Mouse (Mus musculus) ES-Bruce4 (cell line): ENCODE measurements around the gene Gprin1. TPM values are rescaled to one million over a fixed set of nuclear protein-coding genes. Genes with fewer than 3 reads are reported as not detected.
A peak's percentile ranks its signal among the peaks of the same experiment; 100 is the strongest.

Experiments
- H3K27ac ChIP-seq: 2 replicates; pipeline ENCODE4 v1.5.1; 2012; ENCODE audit warnings: low read length, inconsistent platforms; ENCODE audit not compliant: insufficient read depth
- H3K27me3 ChIP-seq: 2 replicates; pipeline ENCODE4 v1.6.1; 2012; ENCODE audit warnings: mild to moderate bottlenecking, low read length, inconsistent platforms; ENCODE audit not compliant: control insufficient read depth, poor library complexity, insufficient read depth, severe bottlenecking
- H3K36me3 ChIP-seq: 2 replicates; pipeline ENCODE4 v1.6.1; 2012; ENCODE audit warnings: inconsistent platforms, mild to moderate bottlenecking, low read length, moderate library complexity; ENCODE audit not compliant: control insufficient read depth, poor library complexity, insufficient read depth, severe bottlenecking
- H3K4me1 ChIP-seq: one replicate; pipeline ENCODE4 v1.8.1; 2011; ENCODE audit warnings: low read length; ENCODE audit not compliant: control insufficient read depth, insufficient read depth
- H3K4me3 ChIP-seq: 2 replicates; pipeline ENCODE4 v1.5.1; 2011; ENCODE audit warnings: low read depth, mild to moderate bottlenecking, low read length
- H3K9ac ChIP-seq: 2 replicates; pipeline ENCODE4 v1.6.1; 2012; ENCODE audit warnings: low read depth, mild to moderate bottlenecking, inconsistent platforms; ENCODE audit not compliant: poor library complexity, severe bottlenecking
- H3K9me3 ChIP-seq: replicated peaks from 2 replicates; pipeline ENCODE4 v1.6.1; 2012; ENCODE audit warnings: mild to moderate bottlenecking, low read length, inconsistent platforms; ENCODE audit not compliant: control insufficient read depth, poor library complexity, insufficient read depth, severe bottlenecking
- CTCF ChIP-seq: IDR thresholded peaks from one replicate; pipeline ENCODE4 v1.8.1; 2011; ENCODE audit warnings: low read depth, low read length
- EP300 ChIP-seq: IDR thresholded peaks from 2 replicates; pipeline ENCODE4 v1.6.1; 2011; ENCODE audit warnings: low read depth, low read length; ENCODE audit not compliant: insufficient read depth
- POLR2A ChIP-seq: IDR thresholded peaks from one replicate; pipeline ENCODE4 v1.8.1; 2011; ENCODE audit warnings: low read length; ENCODE audit not compliant: insufficient read depth
- polyA plus RNA-seq: library from polyadenylated mRNA; stranded (reverse); fragments of >200 nt; gene quantifications from 2 replicates; pipeline ENCODE4 v1.2.4, GENCODE M21; 2011; ENCODE audit warnings: low read depth; ENCODE audit not compliant: missing spikeins, insufficient read depth, insufficient read length

Gprin1 gene
- polyA plus RNA-seq, 1 experiment = not detected

DNA sequence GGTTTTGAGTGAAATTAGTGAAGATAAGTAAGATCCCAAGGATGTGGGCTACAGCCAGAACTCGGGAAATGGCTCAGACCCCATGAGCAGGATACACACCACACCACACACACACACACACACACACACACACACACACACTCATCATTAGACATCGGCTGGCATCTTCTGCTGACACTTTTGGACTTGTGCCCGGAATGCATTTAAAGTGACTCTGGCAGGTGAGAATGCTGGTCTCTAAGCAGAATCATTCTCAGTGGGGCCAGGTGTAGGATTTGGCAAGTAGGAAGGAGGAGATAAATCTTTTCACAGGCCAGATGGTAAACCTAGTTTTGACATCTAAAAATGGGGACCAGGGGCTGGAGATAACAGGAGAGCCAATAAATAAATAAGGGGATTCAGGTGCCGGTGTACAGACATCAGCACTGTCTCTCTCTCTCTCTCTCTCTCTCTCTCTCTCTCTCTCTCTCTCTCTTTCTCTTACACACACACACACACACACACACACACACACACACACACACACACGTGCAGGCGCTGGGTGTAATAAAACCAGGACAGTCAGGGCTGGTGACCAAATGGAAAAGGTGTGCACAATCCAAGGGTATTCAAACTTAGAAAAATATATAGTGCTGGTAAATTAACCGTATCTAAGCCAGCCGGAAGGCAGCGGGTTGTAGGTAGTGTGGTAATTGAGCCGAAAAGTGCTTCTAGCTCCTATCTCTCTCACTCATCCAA lies 7.6 kb upstream of the Gprin1 start:
- H3K27me3 ChIP-seq = no peaks in the 10 kb centered on the region
- H3K27ac ChIP-seq = no peak overlapping the region

DNA sequence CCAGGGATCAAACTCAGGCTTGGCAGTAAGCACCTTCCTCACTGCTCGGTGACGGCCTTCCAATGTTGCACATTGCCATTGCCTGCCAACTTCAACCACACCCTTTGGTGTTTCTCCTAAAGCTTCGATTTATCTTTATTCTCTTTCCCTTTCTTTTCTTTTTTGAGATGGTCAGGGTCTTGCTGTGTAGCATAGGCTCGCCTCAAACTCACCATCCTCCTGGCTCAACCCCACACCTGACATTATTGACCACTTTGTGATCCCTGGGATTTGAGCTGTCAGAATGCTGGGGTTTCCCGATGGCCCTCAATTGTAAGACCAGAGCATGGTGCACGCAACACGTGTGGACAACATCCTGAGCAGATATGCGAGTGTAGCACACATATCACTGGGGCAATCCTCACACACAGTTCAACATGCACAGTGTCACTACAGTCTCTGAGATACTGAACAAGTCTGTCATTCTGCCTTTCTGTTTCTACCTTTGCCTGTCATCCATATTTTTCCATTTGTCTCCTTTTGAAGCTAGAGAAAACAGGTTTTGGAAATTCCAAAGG lies 6.6 kb upstream of the Gprin1 start:
- Histone ChIP-seq H3K4me3 (no peak overlapping the region), H3K9me3 (no peaks in the 10 kb centered on the region), H3K27ac (no peak overlapping the region), H3K27me3 (no peaks in the 10 kb centered on the region), H3K9ac (no peak overlapping the region), H3K4me1 (no peaks in the 10 kb centered on the region), H3K36me3 (no peaks in the 10 kb centered on the region)
- TF ChIP-seq CTCF (no peak), EP300 (no peak), POLR2A (no peak)

More for the DNA sequence above, 7.6 kb upstream of the Gprin1 start:
- Histone ChIP-seq H3K9me3 (no peaks in the 10 kb centered on the region), H3K9ac (peak overlapping the region; percentile 14; the same call in 1 of the 2 replicates), H3K4me3 (peak overlapping the region; percentile 46), H3K4me1 (no peaks in the 10 kb centered on the region), H3K36me3 (no peaks in the 10 kb centered on the region)
- TF ChIP-seq EP300 = no peak
- TF ChIP-seq CTCF = no peak
- no peak for TF ChIP-seq POLR2A

DNA sequence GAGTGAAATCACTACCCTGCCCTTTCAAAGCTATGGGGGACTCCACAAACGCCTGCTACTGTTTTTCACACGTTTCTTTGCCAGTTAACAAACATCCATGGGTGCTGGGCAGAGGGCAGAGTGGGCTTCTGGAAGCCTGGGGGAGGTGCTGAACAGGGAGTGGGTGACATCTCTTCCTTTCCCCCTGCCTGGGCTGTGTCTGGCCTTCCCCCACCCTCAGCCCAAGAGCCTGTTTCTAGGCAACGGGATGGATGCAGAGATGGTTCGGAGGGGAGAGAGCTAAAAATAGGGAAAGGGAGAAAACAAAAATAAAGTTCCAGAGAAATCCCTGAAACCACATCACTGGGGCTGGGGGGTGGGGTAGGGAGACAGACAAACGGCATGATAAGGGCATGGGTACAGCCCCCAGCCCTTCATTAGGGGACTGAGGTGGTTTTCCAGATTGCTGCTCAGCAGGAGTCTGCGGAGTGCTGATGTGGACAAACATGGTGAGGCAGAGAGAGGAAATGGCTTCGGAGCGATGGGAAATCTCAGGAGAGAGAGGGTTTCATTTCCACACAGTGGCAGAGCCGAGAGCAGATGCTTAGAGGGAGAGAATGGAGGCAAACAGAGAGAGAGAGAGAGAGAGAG lies 5.6 kb upstream of the Gprin1 start:
- Histone ChIP-seq H3K4me1 (no peaks in the 10 kb centered on the region), H3K9ac (no peak overlapping the region), H3K27me3 (no peaks in the 10 kb centered on the region), H3K4me3 (no peak overlapping the region), H3K9me3 (no peaks in the 10 kb centered on the region), H3K36me3 (no peaks in the 10 kb centered on the region), H3K27ac (no peak overlapping the region)
- TF ChIP-seq POLR2A = no peak
- TF ChIP-seq EP300 = no peak
- TF ChIP-seq CTCF = no peak

DNA sequence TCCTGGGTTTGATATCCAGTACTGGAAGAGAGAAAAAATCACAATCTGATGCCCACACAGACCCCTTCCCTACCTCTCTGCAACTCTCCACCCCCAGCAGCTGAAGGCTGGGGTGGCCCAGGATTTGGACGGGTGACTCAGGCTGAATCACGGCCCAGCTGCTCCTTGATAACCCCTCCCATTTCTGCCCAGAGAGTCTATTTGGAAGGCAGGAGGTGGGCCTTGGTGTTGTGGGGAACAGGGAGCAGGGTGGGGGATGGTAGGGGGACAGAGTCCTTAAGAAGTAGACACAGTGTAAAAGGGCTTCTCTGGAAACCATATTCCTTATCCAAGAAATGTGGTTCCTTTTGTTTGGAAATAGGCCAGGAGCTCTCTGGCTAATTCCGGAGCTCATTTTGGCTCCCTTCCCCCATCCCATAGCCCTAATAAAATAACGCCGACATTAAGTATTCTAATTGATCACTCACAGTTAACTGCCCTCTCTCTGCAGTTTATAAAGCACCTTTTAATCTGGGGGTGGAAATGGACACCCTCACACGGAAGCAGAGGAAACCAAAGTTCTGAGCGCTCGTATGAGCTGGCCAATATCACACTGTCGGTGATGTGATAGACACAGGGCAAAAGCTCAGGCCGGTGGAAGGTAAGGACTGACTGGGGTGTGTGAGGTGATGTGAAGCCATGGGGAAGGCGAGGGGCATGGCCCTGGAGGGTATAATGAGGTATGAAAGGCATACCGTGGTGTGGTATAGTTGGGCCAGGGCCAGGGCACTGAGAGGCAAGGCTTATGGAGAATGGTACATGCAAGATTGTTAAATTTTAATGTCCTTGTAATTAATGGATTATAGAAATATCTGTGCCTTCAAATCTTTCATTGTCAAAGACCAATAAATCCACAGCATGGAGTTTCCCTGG lies 4.8 kb upstream of the Gprin1 start:
- H3K27ac ChIP-seq = no peak overlapping the region
- no peaks in the 10 kb centered on the region for H3K9me3 ChIP-seq
- H3K36me3 ChIP-seq = no peaks in the 10 kb centered on the region
- no peak for TF ChIP-seq POLR2A
- peaks cover 3% of the 10 kb centered on the region for H3K27me3 ChIP-seq
- no peak overlapping the region for H3K4me3 ChIP-seq
- no peak overlapping the region for H3K9ac ChIP-seq
- H3K4me1 ChIP-seq = no peaks in the 10 kb centered on the region

DNA sequence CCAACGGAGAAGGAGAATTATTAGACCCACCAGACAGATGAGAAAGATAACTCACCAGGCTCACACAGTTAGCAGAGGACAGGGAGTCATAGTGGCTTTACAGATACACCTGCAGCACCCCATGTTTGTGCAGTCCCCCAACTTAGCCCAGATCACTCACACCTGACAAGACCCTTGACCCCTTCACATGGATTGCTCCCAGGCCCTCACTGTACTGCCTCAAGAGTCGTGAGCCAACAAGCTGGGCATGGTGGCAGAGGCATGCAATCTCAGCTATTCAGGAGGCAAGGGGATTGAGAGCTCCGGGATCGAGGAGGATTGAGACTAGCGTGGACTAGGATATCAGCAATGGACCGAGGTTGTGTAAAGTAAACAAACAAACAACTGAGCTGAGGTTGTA lies 4.1 kb upstream of the Gprin1 start:
- Histone ChIP-seq H3K4me3 (no peak overlapping the region), H3K36me3 (no peaks in the 10 kb centered on the region), H3K4me1 (no peaks in the 10 kb centered on the region), H3K27ac (no peak overlapping the region), H3K9ac (no peak overlapping the region), H3K9me3 (no peaks in the 10 kb centered on the region), H3K27me3 (peaks cover 3% of the 10 kb centered on the region)
- TF ChIP-seq CTCF (no peak), EP300 (no peak), POLR2A (no peak)
